Mouse (Mus musculus) embryo, embryonic 11.5 days (tissue): Measurements from ENCODE around the gene Zfp462.
A peak's percentile ranks its signal among the peaks of the same experiment; 100 is the strongest.

Experiments
- DNase-seq: peaks from one replicate; pipeline ENCODE4 v3.0.0-alpha.2; 2012; ENCODE audit warnings: low read depth, low spot score

Gene Zfp462

DNA sequence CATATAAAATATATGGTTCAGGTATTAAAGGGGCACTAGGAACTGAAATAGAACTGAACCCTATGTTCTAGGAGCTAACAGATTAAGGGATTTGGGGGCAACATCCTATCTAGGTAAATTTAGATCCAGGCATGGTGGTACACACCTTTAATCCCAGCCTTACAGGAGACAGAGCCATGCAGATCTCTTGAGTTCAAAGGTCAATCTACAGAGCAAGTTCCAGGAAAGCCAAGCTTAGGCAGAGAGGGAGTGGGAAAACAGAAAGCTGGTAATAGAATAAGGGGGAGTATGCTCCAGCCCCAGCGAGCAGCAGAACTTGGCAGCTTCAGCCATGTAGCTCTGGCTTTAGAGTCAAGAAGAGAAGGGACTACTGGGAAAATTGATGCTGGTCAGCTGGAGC is 50.4 kb downstream of the Zfp462 start:
- no peak for DNase-seq

DNA sequence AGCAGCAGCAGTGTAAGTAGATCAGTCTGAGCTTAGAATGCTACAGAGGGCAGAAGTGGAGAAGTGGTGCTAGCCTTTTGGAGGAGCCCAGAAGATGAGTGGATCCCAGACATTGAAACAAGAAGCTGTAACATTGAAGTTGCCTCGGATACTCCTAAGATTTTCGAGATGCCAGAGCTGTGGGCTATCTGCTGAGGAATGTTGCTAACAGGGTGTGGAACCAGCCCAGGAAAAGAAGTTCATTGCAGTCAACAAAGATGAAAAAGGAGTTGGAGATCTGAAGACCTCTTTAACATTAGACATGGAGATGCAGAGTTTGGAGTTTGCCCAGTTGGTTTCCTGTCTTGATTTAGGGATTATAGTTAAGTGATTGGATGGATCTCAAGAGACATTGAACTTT is 51.2 kb downstream of the Zfp462 start:
- DNase-seq: no peak

DNA sequence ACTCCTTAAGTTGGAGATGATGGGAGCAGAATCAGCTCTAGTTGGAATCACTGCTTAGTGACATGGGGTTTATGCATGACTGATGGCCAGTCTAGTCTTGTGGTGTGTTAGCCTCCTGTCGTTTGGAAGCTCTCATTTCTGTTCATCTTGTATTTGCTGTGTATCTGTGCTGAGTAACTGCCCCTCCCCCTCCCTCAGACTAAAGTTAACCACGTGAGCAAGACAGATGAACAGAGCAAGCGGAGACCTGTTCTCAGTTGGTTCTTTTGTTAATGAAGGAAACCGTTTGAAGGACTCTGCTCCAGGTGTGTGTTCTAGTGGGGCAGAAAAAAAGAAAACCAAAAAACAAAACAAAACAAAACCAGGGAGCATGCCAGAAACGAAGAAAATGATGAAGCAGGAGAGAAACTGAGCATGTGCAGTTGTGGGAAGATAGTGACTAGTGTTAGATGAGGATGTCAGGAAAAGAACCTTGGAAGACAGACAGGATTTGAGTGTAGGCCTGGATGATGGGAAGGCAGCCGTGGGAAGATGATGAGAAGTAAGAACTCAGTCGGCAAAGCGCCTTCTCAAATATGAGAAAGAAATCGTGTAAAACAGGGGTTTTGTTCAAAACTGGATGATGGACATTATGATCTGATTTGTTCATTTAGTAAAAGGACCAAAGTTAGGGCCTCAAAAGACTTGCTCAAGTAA is 53.4 kb downstream of the Zfp462 start:
- no peak for DNase-seq

DNA sequence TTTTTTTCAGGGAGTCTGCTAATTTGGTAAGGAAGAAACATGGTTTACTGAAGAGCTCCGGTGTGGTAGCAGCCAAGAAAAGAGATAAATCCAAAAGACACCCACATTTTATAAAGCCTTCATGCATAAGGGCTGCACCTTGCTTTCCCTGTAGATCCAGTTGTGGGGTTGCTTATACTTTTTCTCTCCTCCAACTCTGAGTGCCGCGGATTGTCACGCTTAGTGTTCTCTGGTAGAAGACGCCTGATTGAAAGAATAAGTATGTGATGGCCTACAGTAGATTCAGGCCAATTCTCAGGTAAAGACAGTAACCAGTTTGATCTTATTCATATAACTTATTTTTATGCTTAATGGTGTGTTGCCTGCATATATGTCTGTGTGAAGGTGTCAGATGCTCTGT is 54.7 kb downstream of the Zfp462 start:
- no peak for DNase-seq

DNA sequence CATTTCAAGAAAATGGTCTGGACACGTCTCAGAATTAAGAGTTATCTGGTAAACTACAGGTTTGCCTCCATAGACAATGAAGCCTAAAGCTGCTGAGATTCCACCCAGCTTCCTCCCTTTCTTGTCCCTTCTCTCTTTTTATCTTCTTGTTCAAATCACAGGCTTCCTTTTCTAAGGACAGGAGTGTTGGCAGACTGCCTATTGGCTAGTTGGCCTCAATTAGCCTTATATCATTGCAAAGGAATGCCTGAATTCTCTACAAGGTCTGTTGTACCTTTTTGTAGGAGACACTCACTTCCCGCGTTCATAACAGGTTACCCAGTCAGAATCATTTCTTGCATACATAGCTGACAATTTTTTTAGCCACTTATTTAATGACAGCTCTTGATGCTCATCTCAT is 56.5 kb downstream of the Zfp462 start:
- DNase-seq: no peak

- no peak for DNase-seq
Measured at GRCm38 (mm10) chr4:55003128-55003527, 58.3 kb downstream of the Zfp462 start.

DNA sequence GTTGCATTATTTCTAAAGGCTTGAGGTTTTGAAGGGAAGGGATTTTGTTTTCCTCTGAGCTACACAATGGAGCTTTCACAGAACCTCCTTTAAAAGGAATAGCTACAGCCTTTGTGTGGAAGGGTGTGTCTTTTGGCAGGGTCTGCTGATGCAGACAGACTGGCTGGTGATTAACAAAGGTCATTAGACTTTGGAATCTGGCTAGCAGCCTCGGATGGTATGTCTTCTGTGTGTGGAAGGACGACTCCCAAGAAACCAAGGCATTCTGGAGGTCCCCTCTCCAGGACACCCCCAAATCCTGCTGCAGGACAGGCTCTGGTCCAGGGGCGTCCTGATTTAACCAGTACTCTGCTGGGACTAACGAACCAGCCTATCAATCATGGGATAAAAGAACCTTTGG is 60.2 kb downstream of the Zfp462 start:
- DNase-seq: no peak

DNA sequence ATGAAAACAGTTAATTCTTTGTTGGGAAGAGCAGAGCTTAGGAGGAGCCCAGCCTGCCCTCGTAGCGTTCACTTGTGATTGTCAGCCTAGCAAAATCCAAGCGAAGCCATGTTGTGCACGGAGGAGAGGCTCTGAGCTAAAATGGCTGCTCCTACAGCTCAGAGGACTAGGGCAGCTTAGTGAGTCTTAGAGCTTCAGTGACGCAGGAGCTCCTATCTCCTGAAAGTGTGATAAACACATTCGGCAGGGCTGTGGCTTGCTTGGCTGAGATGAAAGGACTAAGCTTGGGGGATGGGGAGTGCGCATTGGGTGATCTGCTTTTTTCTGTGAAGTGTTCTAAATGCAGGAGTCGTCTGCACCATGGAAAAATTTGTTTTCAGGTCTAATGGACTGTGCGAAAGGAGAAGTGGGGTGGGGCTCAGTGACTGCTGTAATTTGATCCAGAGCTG is 60.7 kb downstream of the Zfp462 start:
- peak; percentile 24 for DNase-seq

- DNase-seq: no peak
Measured at GRCm38 (mm10) chr4:55006024-55006423, 61.2 kb downstream of the Zfp462 start.

GRCm38 (mm10) chr4:55008616-55009015 is 63.8 kb downstream of the Zfp462 start:
- DNase-seq: no peak

DNA sequence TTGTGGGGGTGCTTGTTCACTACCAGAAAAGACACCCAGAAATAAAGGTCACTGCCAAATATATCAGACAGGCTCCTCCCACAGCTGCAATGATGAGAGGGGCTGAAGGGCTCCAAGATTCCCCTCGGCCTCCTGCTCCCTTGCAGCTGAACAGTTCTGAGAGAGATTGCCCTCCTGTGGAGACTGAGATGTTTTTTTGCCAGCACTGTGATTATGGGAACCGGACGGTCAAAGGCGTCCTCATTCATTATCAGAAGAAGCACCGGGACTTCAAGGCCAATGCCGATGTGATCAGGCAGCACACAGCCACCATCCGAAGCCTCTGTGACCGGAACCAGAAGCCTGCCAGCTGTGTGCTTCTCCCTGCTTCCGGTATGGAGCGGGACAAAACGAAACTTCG is 66.5 kb downstream of the Zfp462 start:
- DNase-seq: no peak

- no peak for DNase-seq
Measured at GRCm38 (mm10) chr4:55013563-55014248, 68.9 kb downstream of the Zfp462 start.

GRCm38 (mm10) chr4:55014731-55015463 is 70.0 kb downstream of the Zfp462 start:
- DNase-seq: no peak

- DNase-seq: no peak
Measured at GRCm38 (mm10) chr4:55015517-55015916, 70.7 kb downstream of the Zfp462 start.

DNA sequence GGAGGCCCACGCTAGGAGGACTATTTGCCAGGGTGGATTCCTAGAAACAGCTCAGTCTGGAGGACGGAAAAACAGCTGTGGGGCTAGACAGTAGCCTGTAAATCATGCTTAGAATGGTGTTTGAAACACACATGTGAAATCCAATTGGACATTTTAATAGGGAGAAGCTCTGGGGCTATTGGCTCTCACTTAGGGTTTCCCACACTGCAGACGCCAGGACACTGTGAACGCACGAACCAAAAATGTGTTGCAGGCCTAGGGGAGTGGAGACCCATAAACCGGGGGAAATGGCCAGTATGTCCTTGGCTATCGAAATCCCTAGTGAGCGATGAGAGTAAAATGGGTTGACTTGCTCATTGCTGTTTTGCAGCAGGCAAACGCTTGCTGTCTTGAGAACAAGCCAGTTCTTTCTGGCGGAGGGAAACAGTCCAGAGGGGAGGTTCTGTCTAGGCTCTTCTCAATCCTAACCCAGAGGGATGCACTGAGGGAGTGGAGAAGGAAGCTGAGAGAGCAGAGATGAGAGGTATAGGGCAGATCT is 81.3 kb downstream of the Zfp462 start:
- no peak for DNase-seq

- DNase-seq: no peak
Measured at GRCm38 (mm10) chr4:55030401-55030800, 85.6 kb downstream of the Zfp462 start.

DNA sequence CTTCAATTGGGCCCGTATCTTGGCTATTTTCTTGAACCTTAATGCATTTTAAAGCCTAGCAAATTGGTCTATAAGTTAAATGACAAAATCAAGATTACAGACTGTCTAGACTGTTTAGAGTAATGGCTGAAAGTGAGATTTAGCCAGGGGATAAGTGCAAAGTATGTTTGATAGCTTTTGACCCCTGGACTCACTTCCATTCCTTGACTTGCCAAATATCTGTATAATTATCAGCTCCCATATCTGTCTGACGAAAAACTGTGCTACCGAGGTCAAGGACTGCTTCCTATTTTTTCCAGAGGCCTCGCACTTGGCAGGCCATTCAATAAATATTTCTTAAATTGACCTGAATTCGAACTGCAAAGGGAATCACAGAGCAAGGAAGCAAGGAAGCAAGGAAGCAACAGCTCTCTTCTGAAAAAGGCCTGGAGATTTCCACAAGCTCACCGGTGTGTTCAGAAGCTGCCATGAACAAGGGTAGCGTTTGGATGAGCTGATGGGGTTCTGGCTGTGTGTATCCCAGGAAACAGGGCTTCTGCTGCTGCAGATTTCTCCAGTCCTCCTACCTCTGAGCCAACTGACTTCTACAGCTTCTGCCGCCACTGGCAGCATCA is 87.6 kb downstream of the Zfp462 start:
- no peak for DNase-seq

- no peak for DNase-seq
Measured at GRCm38 (mm10) chr4:55033452-55033851, 88.6 kb downstream of the Zfp462 start.

GRCm38 (mm10) chr4:55038139-55038538 is 93.3 kb downstream of the Zfp462 start:
- DNase-seq: peak; percentile 47

DNA sequence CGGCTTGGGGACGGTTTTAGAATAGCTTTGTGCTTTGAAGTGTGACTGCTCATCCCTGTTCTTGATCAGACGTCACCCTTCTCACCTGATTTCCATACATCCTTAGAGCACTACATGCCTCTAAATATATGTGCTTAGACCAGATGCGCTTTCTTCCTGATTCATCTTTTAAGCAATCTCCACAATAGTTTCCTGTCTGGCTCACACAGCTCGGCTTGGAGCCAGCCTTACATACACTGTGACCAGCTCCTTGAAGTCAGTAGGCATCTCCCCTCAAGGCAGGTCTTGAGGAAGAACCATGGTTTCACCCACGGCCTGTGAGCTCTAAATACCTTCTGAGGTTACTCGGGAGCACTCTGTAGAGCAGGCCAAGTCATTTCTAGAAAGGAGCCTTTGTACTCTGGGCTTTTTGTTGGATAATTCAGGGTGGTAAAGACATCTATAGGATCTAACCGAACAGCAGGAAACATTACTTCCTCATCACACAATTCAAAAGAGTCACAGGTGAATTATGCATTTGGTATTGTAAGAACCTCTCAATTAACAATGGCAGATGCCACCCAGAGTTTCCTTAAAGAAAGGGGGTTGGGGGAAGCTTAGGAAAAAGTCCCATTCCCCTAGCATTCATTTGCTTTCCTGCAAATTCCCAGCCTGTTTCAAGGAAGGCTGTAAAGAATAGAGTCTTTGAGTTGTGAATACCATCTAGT is 95.6 kb downstream of the Zfp462 start:
- DNase-seq: no peak

DNA sequence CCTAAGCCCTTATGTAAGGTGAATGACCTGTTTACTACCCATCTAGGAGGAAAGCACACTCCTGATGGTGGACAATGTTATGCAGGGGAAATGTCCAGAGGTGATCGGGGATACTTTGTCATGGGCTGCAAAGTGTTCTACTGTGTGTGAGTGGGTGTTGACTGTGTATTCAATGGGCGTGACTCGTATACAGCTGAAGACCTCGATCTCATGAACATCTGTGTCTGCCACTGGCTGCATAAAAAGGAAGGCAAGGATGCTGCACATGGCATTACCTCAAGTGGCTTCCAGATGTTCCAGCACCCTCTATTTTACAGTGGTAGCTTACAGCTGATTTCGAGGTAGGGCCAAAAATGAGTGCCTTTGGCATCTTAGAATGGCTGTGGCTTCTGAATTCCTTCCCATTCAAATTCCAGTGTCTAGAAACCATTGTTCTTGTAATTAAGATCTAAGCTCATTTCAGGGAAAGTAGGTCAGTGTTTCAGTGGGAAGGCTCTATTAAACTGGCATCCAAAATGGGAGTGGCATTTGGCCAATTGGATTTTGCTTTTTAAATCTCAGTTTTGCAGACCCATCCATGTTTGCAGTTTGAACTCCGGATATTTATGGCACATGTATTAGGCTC is 96.4 kb downstream of the Zfp462 start:
- no peak for DNase-seq
